Mouse (Mus musculus) olfactory bulb, adult 2 months (tissue): Measurements from ENCODE around the gene Uaca. TPM values are rescaled to one million over a fixed set of nuclear protein-coding genes. Genes with fewer than 3 reads are reported as not detected.

ENCODE experiments used
- H3K27ac ChIP-seq: fragments of 200-500 bp; 2 replicates; pipeline ENCODE4 v1.5.1; 2012; ENCODE audit warnings: low read depth, low read length; ENCODE audit not compliant: insufficient read depth
- H3K4me1 ChIP-seq: fragments of 200-500 bp; 2 replicates; pipeline ENCODE4 v1.6.1; 2012; ENCODE audit warnings: low read length; ENCODE audit not compliant: control insufficient read depth, insufficient read depth
- H3K4me3 ChIP-seq: fragments of 200-500 bp; 2 replicates; pipeline ENCODE4 v1.5.1; 2012; ENCODE audit warnings: mild to moderate bottlenecking, low read depth, low read length, moderate library complexity; ENCODE audit not compliant: insufficient read depth
- CTCF ChIP-seq: fragments of 200-500 bp; IDR thresholded peaks from 2 replicates; pipeline ENCODE4 v1.5.1; 2012; ENCODE audit warnings: low read depth, mild to moderate bottlenecking, low read length, moderate library complexity; ENCODE audit not compliant: insufficient read depth
- POLR2A ChIP-seq: fragments of 200-500 bp; IDR thresholded peaks from 2 replicates; pipeline ENCODE4 v1.6.1; 2012; ENCODE audit warnings: mild to moderate bottlenecking, low read depth, low read length, moderate library complexity; ENCODE audit not compliant: insufficient read depth
- WGBS: fragments of 180-500 bp; shearing (Covaris S2); methylation state at CpG from one replicate; pipeline ENCODE4 v1.1.7; 2018; 5-methylcytosine and 5-hydroxymethylcytosine counted together
- polyA plus RNA-seq: library from polyadenylated mRNA; stranded (reverse); fragments of >200 nt; gene quantifications from 2 replicates; pipeline ENCODE4 v1.2.4, GENCODE M21; 2012; ENCODE audit warnings: low replicate concordance; ENCODE audit not compliant: missing spikeins, insufficient read depth, insufficient read length

Uaca gene
- polyA plus RNA-seq, 1 experiment = not detected

GRCm38 (mm10) chr9:60822681-60823080 lies 28.3 kb downstream of the Uaca start:
- no peak overlapping the region for H3K27ac ChIP-seq
- no peak overlapping the region for H3K4me3 ChIP-seq
- WGBS = 83% methylated on average over 6 of the region's 6 CpGs
- H3K4me1 ChIP-seq = no peaks in the 10 kb centered on the region
- TF ChIP-seq CTCF (no peak), POLR2A (no peak)

GRCm38 (mm10) chr9:60825506-60825905 lies 31.2 kb downstream of the Uaca start:
- H3K4me3 ChIP-seq = no peak overlapping the region

GRCm38 (mm10) chr9:60826759-60827158 lies 32.4 kb downstream of the Uaca start:
- H3K4me3 ChIP-seq = no peak overlapping the region
- 90% methylated on average over 7 of the region's 7 CpGs for WGBS
- TF ChIP-seq POLR2A (no peak), CTCF (no peak)
- H3K4me1 ChIP-seq = no peaks in the 10 kb centered on the region
- 0 out of 2 replicates have a peak overlapping the region, but pooled peaks have one; percentile 16 for H3K27ac ChIP-seq

More at GRCm38 (mm10) chr9:60825506-60825905, 31.2 kb downstream of the Uaca start:
- 94% methylated on average over 7 of the region's 7 CpGs for WGBS
- H3K27ac ChIP-seq = no peak overlapping the region
- no peaks in the 10 kb centered on the region for H3K4me1 ChIP-seq
- TF ChIP-seq CTCF (no peak), POLR2A (no peak)

DNA sequence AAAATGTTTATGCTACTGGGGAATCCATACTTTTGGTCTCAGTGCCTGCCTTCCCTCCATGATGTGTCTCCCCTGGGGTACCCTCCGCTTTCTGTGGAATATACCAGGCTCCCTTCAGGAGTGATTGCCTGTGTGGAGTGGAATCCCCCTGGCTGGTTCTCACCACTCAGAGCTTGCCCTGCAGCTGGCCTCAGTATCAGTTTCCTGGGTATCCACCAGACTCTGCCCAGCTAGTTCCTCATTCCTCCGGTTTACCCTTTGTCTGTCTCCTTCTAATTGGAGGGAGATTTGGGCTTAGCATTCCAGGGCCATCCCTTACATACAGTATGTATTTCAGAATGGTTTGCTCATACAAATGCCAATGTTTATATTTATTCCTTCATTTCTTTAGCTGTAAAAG lies 33.9 kb downstream of the Uaca start:
- no peaks in the 10 kb centered on the region for H3K4me1 ChIP-seq
- H3K27ac ChIP-seq = no peak overlapping the region
- 81% methylated on average over 2 of the region's 2 CpGs for WGBS
- no peak overlapping the region for H3K4me3 ChIP-seq
- no peak for TF ChIP-seq POLR2A
- no peak for TF ChIP-seq CTCF

GRCm38 (mm10) chr9:60829610-60830009 lies 35.3 kb downstream of the Uaca start:
- Histone ChIP-seq H3K27ac (no peak overlapping the region), H3K4me3 (no peak overlapping the region), H3K4me1 (no peaks in the 10 kb centered on the region)
- WGBS = 80% methylated on average over 4 of the region's 4 CpGs
- TF ChIP-seq CTCF (no peak), POLR2A (no peak)

DNA sequence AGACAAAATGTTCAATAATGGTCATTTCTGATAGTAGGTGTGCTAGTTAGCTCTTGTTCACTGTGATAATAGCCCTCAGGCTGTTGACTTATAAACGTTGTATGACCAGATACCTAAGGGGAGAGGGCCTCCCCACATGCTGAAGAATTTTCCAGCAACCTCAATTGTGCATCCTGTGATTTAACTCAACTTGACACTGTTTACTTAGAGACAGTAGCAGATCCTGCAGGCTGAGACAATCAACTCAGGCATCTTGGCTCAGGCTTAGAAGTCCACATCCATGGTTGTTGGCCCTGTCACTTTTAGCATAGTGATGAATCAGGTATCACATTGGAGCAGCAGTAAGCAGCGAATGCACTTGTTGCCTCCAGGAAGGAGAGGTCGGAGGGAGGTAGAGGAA lies 35.7 kb downstream of the Uaca start:
- WGBS = 86% methylated on average over 3 of the region's 3 CpGs
- Histone ChIP-seq H3K4me1 (no peaks in the 10 kb centered on the region), H3K27ac (no peak overlapping the region), H3K4me3 (no peak overlapping the region)
- TF ChIP-seq CTCF (no peak), POLR2A (no peak)

GRCm38 (mm10) chr9:60832233-60832632 lies 37.9 kb downstream of the Uaca start:
- no peak overlapping the region for H3K27ac ChIP-seq
- 98% methylated on average over 8 of the region's 8 CpGs for WGBS
- no peak for TF ChIP-seq POLR2A
- TF ChIP-seq CTCF = no peak
- H3K4me3 ChIP-seq = no peak overlapping the region
- no peaks in the 10 kb centered on the region for H3K4me1 ChIP-seq

DNA sequence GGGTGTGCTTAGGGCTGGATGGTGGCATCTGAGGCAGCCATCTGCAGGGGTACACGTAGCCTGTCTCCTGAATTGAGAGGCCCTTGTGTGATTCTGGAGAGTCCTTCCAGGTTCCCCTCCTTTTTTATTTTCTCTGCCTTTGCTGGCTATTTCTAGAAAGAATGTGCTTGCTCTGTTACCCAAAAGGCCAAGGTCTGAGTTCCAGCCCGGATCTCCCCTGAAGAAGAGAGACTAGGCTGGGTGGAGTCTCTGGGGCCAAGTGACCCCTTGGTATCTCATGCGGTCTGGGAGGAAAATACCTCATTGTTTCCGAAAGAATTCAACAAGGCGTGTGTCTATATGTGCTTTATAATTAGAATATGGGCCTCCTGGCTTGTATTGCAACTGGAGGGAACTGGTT lies 41.8 kb downstream of the Uaca start:
- Histone ChIP-seq H3K27ac (no peak overlapping the region), H3K4me3 (no peak overlapping the region), H3K4me1 (peaks cover 6% of the 10 kb centered on the region; the same call in 1 of the 2 replicates)
- WGBS = 84% methylated on average over 5 of the region's 5 CpGs
- TF ChIP-seq POLR2A = no peak
- TF ChIP-seq CTCF = no peak

GRCm38 (mm10) chr9:60837078-60837448 lies 42.7 kb downstream of the Uaca start:
- 70% methylated on average over 4 of the region's 4 CpGs for WGBS
- no peak for TF ChIP-seq CTCF
- peaks cover 6% of the 10 kb centered on the region; the same call in 1 of the 2 replicates for H3K4me1 ChIP-seq
- no peak overlapping the region for H3K27ac ChIP-seq
- H3K4me3 ChIP-seq = no peak overlapping the region

DNA sequence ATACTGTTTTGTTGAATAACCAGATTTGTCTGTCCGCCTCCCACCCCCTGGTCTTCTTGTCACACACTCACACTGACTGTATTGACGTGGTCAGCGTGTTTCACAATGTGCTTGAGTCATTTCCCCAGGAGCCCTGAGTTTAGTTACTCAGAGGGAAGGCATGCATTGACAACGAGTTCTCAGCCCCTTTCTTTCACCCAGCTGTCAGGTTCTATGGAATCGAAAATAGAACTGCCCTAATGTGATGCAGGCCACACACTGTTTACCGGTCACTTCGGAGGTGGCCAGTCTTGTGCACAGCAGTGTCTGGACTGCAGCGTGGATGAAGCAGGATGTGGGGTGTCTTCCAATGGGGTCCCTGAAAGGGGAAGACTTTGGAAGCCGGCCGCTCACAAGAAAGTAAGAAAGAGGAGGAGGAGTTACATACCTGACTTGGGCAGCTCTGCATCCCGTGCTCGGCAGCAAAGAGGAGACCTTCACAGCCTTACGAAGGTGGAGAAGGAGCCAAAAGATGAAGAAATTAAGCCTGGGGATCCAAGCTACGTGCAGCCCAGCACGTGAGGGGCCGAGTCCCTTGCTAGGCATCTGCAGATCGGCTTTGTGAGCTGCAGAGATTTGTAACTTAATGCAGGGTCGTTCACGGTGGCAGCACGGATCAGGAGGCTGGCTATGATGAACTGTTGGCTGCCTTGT lies 43.3 kb downstream of the Uaca start:
- Histone ChIP-seq H3K27ac (no peak overlapping the region), H3K4me1 (peaks cover 6% of the 10 kb centered on the region; the same call in 1 of the 2 replicates), H3K4me3 (0 out of 2 replicates have a peak overlapping the region, but pooled peaks have one; percentile 3)
- 25% methylated on average over 20 of the region's 20 CpGs for WGBS
- TF ChIP-seq POLR2A (no peak), CTCF (no peak)
